Mouse (Mus musculus) E14TG2a.4 (cell line): ENCODE measurements around the gene Cmtm2b.
"Not testable (repeated sequence)": the region's sequence is repeated elsewhere in the genome, so short reads cannot be mapped to it uniquely, and the experiment has no call there.

ENCODE experiments used
- H3K27me3 ChIP-seq: 2 replicates; pipeline ENCODE4 v1.6.1; 2014; ENCODE audit warnings: low read length, control low read depth; ENCODE audit not compliant: insufficient read depth
- H3K36me3 ChIP-seq: 2 replicates; pipeline ENCODE4 v1.6.1; 2014; ENCODE audit warnings: low read length, control low read depth; ENCODE audit not compliant: insufficient read depth
- H3K4me1 ChIP-seq: replicated peaks from 2 replicates; pipeline ENCODE4 v1.6.1; 2014; ENCODE audit warnings: low read depth, low read length, control low read depth
- H3K4me3 ChIP-seq: replicated peaks from 2 replicates; pipeline ENCODE4 v1.5.1; 2014; ENCODE audit warnings: mild to moderate bottlenecking, low read length
- H3K9me3 ChIP-seq: 2 replicates; pipeline ENCODE4 v1.6.1; 2014; ENCODE audit warnings: low read length, control low read depth
- CTCF ChIP-seq: conservative IDR thresholded peaks from 2 replicates; pipeline ENCODE4 v1.5.1; 2014; ENCODE audit warnings: low read length
- NANOG ChIP-seq: IDR thresholded peaks from 2 replicates; pipeline ENCODE4 v1.6.1; 2014; ENCODE audit warnings: borderline replicate concordance, low read length, mixed read lengths
- POU5F1 ChIP-seq: IDR thresholded peaks from 2 replicates; pipeline ENCODE4 v1.6.1; 2014; ENCODE audit warnings: low read length, borderline replicate concordance

The Cmtm2b gene

DNA sequence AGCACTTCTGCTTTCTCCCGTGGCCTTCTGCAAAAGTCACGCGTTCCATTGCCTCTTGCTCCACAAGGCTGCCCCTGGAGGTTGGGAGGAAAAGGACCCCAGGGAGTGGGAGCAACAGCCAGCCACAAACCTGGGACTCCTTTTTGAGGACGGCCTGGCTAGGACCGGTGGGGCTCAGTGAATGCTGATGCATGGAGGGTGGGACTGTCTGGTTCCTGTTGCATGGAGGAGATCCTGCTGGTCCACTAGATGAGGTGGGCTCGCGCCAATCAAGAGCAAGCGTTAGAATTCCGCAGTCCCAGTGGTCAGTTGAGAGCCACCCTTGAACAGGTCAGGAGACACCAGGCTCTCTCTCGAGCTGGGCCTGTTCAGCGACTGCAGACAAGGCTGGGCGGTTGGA, at the start of gene Cmtm2b:
Gene Cmtm2b (plus strand): TSS at position 301 of the 400 bp plus-strand sequence.
- not testable (repeated sequence) for H3K4me1 ChIP-seq, H3K36me3 ChIP-seq, H3K9me3 ChIP-seq, H3K4me3 ChIP-seq, H3K27me3 ChIP-seq

DNA sequence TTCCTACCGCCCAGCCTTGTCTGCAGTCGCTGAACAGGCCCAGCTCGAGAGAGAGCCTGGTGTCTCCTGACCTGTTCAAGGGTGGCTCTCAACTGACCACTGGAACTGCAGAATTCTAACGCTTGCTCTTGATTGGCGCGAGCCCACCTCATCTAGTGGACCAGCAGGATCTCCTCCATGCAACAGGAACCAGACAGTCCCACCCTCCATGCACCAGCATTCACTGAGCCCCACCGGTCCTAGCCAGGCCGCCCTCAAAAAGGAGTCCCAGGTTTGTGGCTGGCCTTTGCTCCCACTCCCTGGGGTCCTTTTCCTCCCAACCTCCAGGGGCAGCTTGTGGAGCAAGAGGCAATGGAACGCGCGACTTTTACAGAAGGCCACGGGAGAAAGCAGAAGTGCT, 28.9 kb upstream of the Cmtm2b start, which contains the start of gene Cmtm2a:
Gene Cmtm2a (minus strand): TSS at position 101 of the 400 bp plus-strand sequence.
- H3K4me3 ChIP-seq, H3K36me3 ChIP-seq, H3K27me3 ChIP-seq, H3K4me1 ChIP-seq: not testable (repeated sequence)
- peaks cover 28% of the 10 kb centered on the region for H3K9me3 ChIP-seq

GRCm38 (mm10) chr8:104294396-104294795, 27.6 kb upstream of the Cmtm2b start:
- peaks cover 5% of the 10 kb centered on the region; the same call in 1 of the 2 replicates for H3K27me3 ChIP-seq
- no peaks in the 10 kb centered on the region for H3K4me1 ChIP-seq
- peaks cover 38% of the 10 kb centered on the region for H3K9me3 ChIP-seq
- H3K4me3 ChIP-seq: no peak overlapping the region
- TF ChIP-seq CTCF: no peak
- no peak for TF ChIP-seq NANOG
- no peak for TF ChIP-seq POU5F1
- H3K36me3 ChIP-seq: no peaks in the 10 kb centered on the region

DNA sequence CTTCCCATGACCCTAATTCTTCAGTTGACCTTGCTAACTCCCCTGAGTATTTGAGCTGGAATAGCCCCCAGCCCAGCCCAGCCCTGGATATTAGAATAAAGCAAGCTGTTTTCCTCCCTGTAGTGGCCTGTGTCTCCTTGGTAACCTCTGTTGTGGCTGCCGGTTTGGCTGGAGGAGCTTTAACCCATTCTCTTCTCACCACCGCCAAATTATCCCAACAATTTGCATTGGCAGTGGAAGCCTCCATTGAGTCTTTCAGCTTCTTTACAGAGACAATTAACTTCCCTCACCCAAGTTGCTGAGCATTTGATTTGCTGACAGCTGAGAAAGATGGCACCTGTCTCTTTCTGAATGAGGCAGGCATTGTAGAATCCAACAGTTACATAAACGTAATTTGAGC, 20.5 kb upstream of the Cmtm2b start:
- H3K4me3 ChIP-seq, H3K36me3 ChIP-seq, H3K4me1 ChIP-seq, H3K27me3 ChIP-seq: not testable (repeated sequence)
- H3K9me3 ChIP-seq: peaks cover 71% of the 10 kb centered on the region

DNA sequence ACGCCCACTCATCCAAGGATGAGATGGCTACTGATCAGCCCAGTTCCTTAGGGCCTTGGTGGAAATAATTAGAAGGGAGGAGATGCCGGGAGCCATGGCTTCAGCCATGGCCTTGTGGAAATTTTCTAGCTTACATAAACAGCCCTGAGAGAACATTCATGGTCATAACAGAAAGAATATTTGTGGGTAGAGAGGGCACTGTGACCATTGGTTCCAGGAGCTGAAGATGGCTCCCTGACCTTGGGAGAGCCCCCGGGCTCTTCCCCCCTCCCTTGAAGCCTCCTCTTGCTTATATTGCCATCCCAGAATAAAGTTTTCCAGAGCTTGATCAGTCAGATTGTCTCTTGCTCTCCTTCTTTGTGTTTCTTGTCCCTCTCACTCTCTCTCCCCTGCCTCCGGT, 19.5 kb upstream of the Cmtm2b start:
- H3K4me3 ChIP-seq, H3K27me3 ChIP-seq, H3K36me3 ChIP-seq, H3K4me1 ChIP-seq: not testable (repeated sequence)
- H3K9me3 ChIP-seq: peaks cover 61% of the 10 kb centered on the region

- H3K4me3 ChIP-seq: no peak overlapping the region
- peaks cover 43% of the 10 kb centered on the region for H3K9me3 ChIP-seq
- H3K27me3 ChIP-seq: peaks cover 7% of the 10 kb centered on the region
- no peaks in the 10 kb centered on the region for H3K36me3 ChIP-seq
- TF ChIP-seq CTCF (no peak), NANOG (no peak), POU5F1 (no peak)
- peaks cover 12% of the 10 kb centered on the region; the same call in 1 of the 2 replicates for H3K4me1 ChIP-seq
Observed at GRCm38 (mm10) chr8:104304962-104305361, 17.1 kb upstream of the Cmtm2b start.

DNA sequence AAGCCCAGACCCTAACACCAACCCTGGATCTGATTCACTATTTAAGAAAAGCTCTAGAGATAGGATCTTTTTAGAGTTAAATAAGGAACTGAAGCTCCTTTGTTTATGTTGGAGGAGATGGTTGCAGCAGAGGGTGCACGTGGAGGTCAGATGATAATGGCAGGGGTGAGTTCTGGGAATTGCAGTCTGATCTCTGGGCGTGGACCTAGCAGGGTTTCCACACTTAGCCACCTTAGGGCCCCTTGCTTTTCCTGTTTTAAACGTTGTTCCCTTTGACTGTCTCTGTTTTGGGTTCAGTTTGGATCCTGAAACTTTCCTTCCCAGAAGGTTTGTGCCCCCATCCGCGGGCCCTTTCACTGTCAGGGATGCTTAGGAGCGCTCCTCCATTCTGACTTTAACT, 13.7 kb upstream of the Cmtm2b start:
- H3K4me3 ChIP-seq, H3K36me3 ChIP-seq: not testable (repeated sequence)
- peaks cover 25% of the 10 kb centered on the region for H3K27me3 ChIP-seq
- peaks cover 17% of the 10 kb centered on the region for H3K9me3 ChIP-seq
- H3K4me1 ChIP-seq: peaks cover 14% of the 10 kb centered on the region; the same call in 1 of the 2 replicates

- H3K27me3 ChIP-seq: peaks cover 25% of the 10 kb centered on the region
Observed at GRCm38 (mm10) chr8:104309441-104310155, 12.4 kb upstream of the Cmtm2b start, which contains the start of the genes Gm45711 and Cmtm1. Gm45711 (minus strand) TSS chr8:104310081. Cmtm1 (minus strand) TSS chr8:104310145.

GRCm38 (mm10) chr8:104312023-104312422, 10.0 kb upstream of the Cmtm2b start:
- peaks cover 25% of the 10 kb centered on the region for H3K27me3 ChIP-seq
- H3K36me3 ChIP-seq, H3K4me3 ChIP-seq: not testable (repeated sequence)
- peaks cover 14% of the 10 kb centered on the region; the same call in 1 of the 2 replicates for H3K4me1 ChIP-seq
- H3K9me3 ChIP-seq: peaks cover 25% of the 10 kb centered on the region

More at GRCm38 (mm10) chr8:104309441-104310155, 12.4 kb upstream of the Cmtm2b start, which contains the start of the genes Gm45711 and Cmtm1:
- H3K9me3 ChIP-seq: peaks cover 22% of the 10 kb centered on the region
- peaks cover 14% of the 10 kb centered on the region; the same call in 1 of the 2 replicates for H3K4me1 ChIP-seq
- H3K4me3 ChIP-seq: peak within 1 kb of the TSS; percentile 49
- not testable (repeated sequence) for H3K36me3 ChIP-seq

DNA sequence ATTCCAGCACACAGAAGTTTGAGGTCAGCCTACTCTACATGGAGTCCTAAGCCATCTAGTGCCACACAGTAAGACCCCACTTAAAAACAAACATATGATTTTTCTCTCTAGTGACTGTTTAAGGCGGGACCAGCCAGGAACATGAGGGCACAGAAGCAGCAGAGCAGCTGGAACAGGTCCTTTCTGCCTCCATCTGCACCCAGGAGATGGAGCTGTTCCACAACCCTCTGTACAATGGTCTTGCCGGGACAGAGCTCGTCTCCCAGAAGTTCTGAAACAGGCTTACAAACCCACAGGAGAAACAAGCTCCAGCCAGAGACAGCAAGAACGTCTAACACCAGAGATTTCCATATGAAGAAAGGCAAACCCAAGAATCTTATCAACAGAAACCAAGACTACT, 8.7 kb upstream of the Cmtm2b start:
- no peaks in the 10 kb centered on the region for H3K36me3 ChIP-seq
- H3K4me3 ChIP-seq: no peak overlapping the region
- TF ChIP-seq NANOG: no peak
- no peak for TF ChIP-seq POU5F1
- TF ChIP-seq CTCF: no peak
- peaks cover 25% of the 10 kb centered on the region for H3K27me3 ChIP-seq
- H3K9me3 ChIP-seq: peaks cover 25% of the 10 kb centered on the region
- H3K4me1 ChIP-seq: peaks cover 12% of the 10 kb centered on the region; the same call in 1 of the 2 replicates

GRCm38 (mm10) chr8:104321267-104321666, 763 bp upstream of the Cmtm2b start, which contains the start of gene Gm11020:
Gm11020 (plus strand) TSS chr8:104321567.
- not testable (repeated sequence) for H3K27me3 ChIP-seq, H3K9me3 ChIP-seq, H3K4me1 ChIP-seq, H3K36me3 ChIP-seq, H3K4me3 ChIP-seq
